Mouse (Mus musculus) brain, embryonic 14.5 days (tissue): ENCODE results near the gene Asna1.

Experiments
- CTCF ChIP-seq: fragments of 200-500 bp; IDR thresholded peaks from 2 replicates; pipeline ENCODE4 v1.5.1; 2012; ENCODE audit warnings: inconsistent platforms, mild to moderate bottlenecking, moderate library complexity, borderline replicate concordance; ENCODE audit not compliant: insufficient read depth, insufficient read length; ENCODE audit errors: extremely low read depth
- POLR2A ChIP-seq: fragments of 200-500 bp; IDR thresholded peaks from 2 replicates; pipeline ENCODE4 v1.6.1; 2012; ENCODE audit warnings: mild to moderate bottlenecking, inconsistent platforms, borderline replicate concordance; ENCODE audit not compliant: poor library complexity, insufficient read depth, insufficient read length, severe bottlenecking; ENCODE audit errors: extremely low read depth

- TF ChIP-seq CTCF (no peak), POLR2A (no peak)
Measured at GRCm38 (mm10) chr8:84987388-84987787, 37.7 kb downstream of the Asna1 start.
